Mouse (Mus musculus): ENCODE measurements around the gene Hpse2.

- no peak for TF ChIP-seq CTCF (IDR thresholded peaks at IDR 0.05; ENCODE audit: borderline replicate concordance, control insufficient read depth, extremely low read depth, insufficient read depth, low read length, poor library complexity)
- TF ChIP-seq POLR2A (IDR thresholded peaks at IDR 0.05; ENCODE audit: control insufficient read depth, extremely low read depth, insufficient read depth, low read length, poor library complexity): no peak
Measured at GRCm38 (mm10) chr19:42913703-42914102, 474.5 kb downstream of the Hpse2 start.

Data from thymus, adult 2 months (tissue).